ENCODE assay signal across 9 mouse cellular contexts in the genomic region with DNA sequence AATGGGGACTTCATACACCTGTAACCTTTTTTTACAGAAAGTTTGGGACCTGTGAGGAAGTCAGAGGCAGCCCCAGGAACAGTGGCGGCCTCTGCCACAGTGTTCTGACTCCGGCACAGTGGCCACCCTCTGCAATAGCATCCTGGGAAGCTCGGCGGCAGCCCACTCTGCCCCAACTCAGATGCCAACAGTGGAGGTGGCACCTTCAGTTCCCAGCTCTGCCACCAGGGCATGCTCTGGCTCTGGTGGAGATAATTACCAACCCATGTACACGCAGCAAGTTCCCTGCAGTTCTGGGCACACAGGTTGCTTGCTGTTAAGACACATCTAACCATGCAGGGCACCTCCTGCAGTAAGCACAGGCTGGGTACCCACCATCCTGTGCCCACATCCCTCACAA. TPM values are rescaled to one million over a fixed set of nuclear protein-coding genes. Genes with fewer than 3 reads are reported as not detected.
DNase-seq lines count a peak whose midpoint lies in the region; ATAC-seq and TF ChIP-seq lines count a peak whose summit lies in the region.
"Had no signal": no experiment of that assay in that cellular context is flagged by ENCODE, and none has a peak within 500 bp of the region (broad histone marks: within the 10 kb centered on the region; RNA-seq: fewer than 3 reads in every experiment).

No protein-coding gene starts in this region.

- H3K4me3 ChIP-seq in kidney, adult 2 months (ENCODE audit: insufficient read depth, low read depth, low read length), result no peak overlapping the region
- H3K4me3 ChIP-seq in kidney, embryonic 14.5 days (ENCODE audit: low read length), result no peak overlapping the region
- no peak overlapping the region for H3K4me3 ChIP-seq in testis, adult 2 months (ENCODE audit: control insufficient read depth, low read depth, low read length)
- H3K4me3 ChIP-seq: heart, embryonic 15.5 days; liver, embryonic 15.5 days had no signal

- no peak for TF ChIP-seq POLR2A in kidney, adult 2 months (IDR thresholded peaks at IDR 0.05; ENCODE audit: low read depth, low read length)
- TF ChIP-seq POLR2A in testis, adult 2 months (IDR thresholded peaks at IDR 0.05; ENCODE audit: control insufficient read depth, low read depth, low read length), result no peak

- WGBS in kidney, adult 2 months, result 63% methylated on average over 5 of the region's 5 CpGs
- 85% methylated on average over 5 of the region's 5 CpGs for WGBS in kidney, embryonic 14.5 days

- H3K4me2 ChIP-seq in kidney, embryonic 14.5 days (replicated peaks; ENCODE audit: low read depth, low read length), result no peak overlapping the region
- H3K4me2 ChIP-seq: heart, embryonic 15.5 days; liver, embryonic 15.5 days had no signal

- no peak overlapping the region for H3K9ac ChIP-seq in kidney, embryonic 14.5 days (ENCODE audit: low read depth, low read length)
- H3K9ac ChIP-seq: heart, embryonic 15.5 days; liver, embryonic 15.5 days had no signal

- peak; percentile 5 for DNase-seq in kidney, adult 2 months
- no peak for DNase-seq in testis, postnatal 14 days (ENCODE audit: low spot score)
- DNase-seq in cerebellum, postnatal 14 days, result peak; percentile 77 to 88
- DNase-seq in frontal cortex, postnatal 14 days (ENCODE audit: low spot score in 2 of 2), result no peak
- DNase-seq in thymus, postnatal 25 days, result no peak

- no peaks in the 10 kb centered on the region for H3K9me3 ChIP-seq in kidney, embryonic 14.5 days (ENCODE audit: control insufficient read depth, low read length)
- H3K9me3 ChIP-seq: heart, embryonic 15.5 days; liver, embryonic 15.5 days had no signal

- H3K4me1 ChIP-seq in kidney, adult 2 months (ENCODE audit: control insufficient read depth, insufficient read depth, low read length), result no peaks in the 10 kb centered on the region
- H3K4me1 ChIP-seq in kidney, embryonic 14.5 days (ENCODE audit: control insufficient read depth, insufficient read depth, low read length), result no peaks in the 10 kb centered on the region
- H3K4me1 ChIP-seq in testis, adult 2 months (ENCODE audit: control insufficient read depth, insufficient read depth, low read length), result no peaks in the 10 kb centered on the region
- H3K4me1 ChIP-seq: heart, embryonic 15.5 days; liver, embryonic 15.5 days had no signal

- no peak overlapping the region for H3K27ac ChIP-seq in kidney, adult 2 months (ENCODE audit: insufficient read depth, low read depth, low read length)
- no peak overlapping the region for H3K27ac ChIP-seq in kidney, embryonic 14.5 days (ENCODE audit: low read depth, low read length)
- no peak overlapping the region for H3K27ac ChIP-seq in testis, adult 2 months (ENCODE audit: control insufficient read depth, insufficient read depth, low read depth, low read length)
- H3K27ac ChIP-seq: heart, embryonic 15.5 days; liver, embryonic 15.5 days had no signal

- ATAC-seq in kidney, embryonic 14.5 days (ENCODE audit: low FRiP score, low TSS enrichment), result no peak

- no peaks in the 10 kb centered on the region for H3K27me3 ChIP-seq in kidney, adult 2 months (replicated peaks; ENCODE audit: control insufficient read depth, insufficient read depth, low read length)
- no peaks in the 10 kb centered on the region for H3K27me3 ChIP-seq in kidney, embryonic 14.5 days (ENCODE audit: control insufficient read depth, insufficient read depth, low read length)
- no peaks in the 10 kb centered on the region for H3K27me3 ChIP-seq in testis, adult 2 months (ENCODE audit: control insufficient read depth, insufficient read depth, low read length)
- H3K27me3 ChIP-seq: heart, embryonic 15.5 days; liver, embryonic 15.5 days had no signal

- H3K36me3 ChIP-seq in kidney, adult 2 months (ENCODE audit: control insufficient read depth, insufficient read depth, low read length), result no peaks in the 10 kb centered on the region
- H3K36me3 ChIP-seq in kidney, embryonic 14.5 days (ENCODE audit: control insufficient read depth, insufficient read depth, low read length), result no peaks in the 10 kb centered on the region
- H3K36me3 ChIP-seq in testis, adult 2 months (ENCODE audit: control insufficient read depth, insufficient read depth, low read length), result no peaks in the 10 kb centered on the region
- H3K36me3 ChIP-seq: heart, embryonic 15.5 days; liver, embryonic 15.5 days had no signal

- TF ChIP-seq CTCF in kidney, adult 2 months (conservative IDR thresholded peaks at IDR 0.05; ENCODE audit: insufficient read depth, insufficient read length, low read depth, low read length), result peak; percentile 53
- TF ChIP-seq CTCF in testis, adult 2 months (IDR thresholded peaks at IDR 0.05; ENCODE audit: control insufficient read depth, insufficient read depth, insufficient replicate concordance, low read depth, low read length), result peak; percentile 23; the same call in 1 of the 2 replicates

RNA-seq across cellular contexts. Expression of gene Phf21b, which starts 55.7 kb away (rescaled TPM):
- polyA plus RNA-seq in kidney, adult 2 months (2012; rRNA removed), result 3.6 and 4.7 TPM in 2 replicates
- 1.1 and 1.8 TPM in 2 replicates for polyA plus RNA-seq in kidney, embryonic 14.5 days (2014; fragmentation: Nextera tagmentation; extraction: Ambion mirVana)
- 4.4 and 5.6 TPM in 2 replicates for polyA plus RNA-seq in testis, adult 2 months (2012; rRNA removed)

Comparison
In these comparisons a context has a peak if more than half of its experiments do, and no peak if none do; other contexts are left out.
1. DNase-seq: peak in kidney, adult 2 months (single experiment) and cerebellum, postnatal 14 days (2 of 2); none in testis, postnatal 14 days (single experiment), frontal cortex, postnatal 14 days (0 of 2) and thymus, postnatal 25 days (single experiment).